Mouse (Mus musculus) CH12.LX (cell line): ENCODE measurements at regions not wholly inside any gene's neighbourhood (a gene's known extent, or its start where the extent isn't known, plus 50 kb on each side); places are given as distances from the start of the nearest gene placed in this dataset.

Experiments
- DNase-seq: peaks from one replicate; pipeline ENCODE4 v3.0.0-alpha.2; 2013; ENCODE audit errors: extremely low read depth
- H3K27ac ChIP-seq: 2 replicates; pipeline ENCODE4 v1.5.1; 2012; ENCODE audit warnings: low read depth, mild to moderate bottlenecking, control low read depth, moderate library complexity; ENCODE audit not compliant: insufficient read depth
- H3K27me3 ChIP-seq: replicated peaks from 2 replicates; pipeline ENCODE3; 2012; ENCODE audit warnings: inconsistent platforms
- H3K36me3 ChIP-seq, 2 experiments: replicated peaks in 1 of 2; 2 replicates each; pipeline versions ENCODE3 to v1.6.1; 2012; ENCODE audit warnings: inconsistent platforms in 1 of 2, low read length in 1 of 2, mild to moderate bottlenecking in 1 of 2, mixed read lengths in 1 of 2, moderate library complexity in 1 of 2; ENCODE audit not compliant: control insufficient read depth in 1 of 2, insufficient read depth in 1 of 2
- H3K4me1 ChIP-seq, 2 experiments: 2 replicates each; pipeline ENCODE4 v1.6.1; 2012; ENCODE audit warnings: inconsistent platforms in 1 of 2, moderate library complexity in 1 of 2; ENCODE audit not compliant: insufficient read depth in 2 of 2, control insufficient read depth in 1 of 2
- H3K4me2 ChIP-seq: 2 replicates; pipeline ENCODE4 v1.6.1; 2012; ENCODE audit warnings: low read depth, mild to moderate bottlenecking, control low read depth; ENCODE audit not compliant: poor library complexity, insufficient read depth, severe bottlenecking
- H3K4me3 ChIP-seq, 3 experiments: fragments of 150-350 bp in 1 of 3; sonication (generic) in 1 of 3; replicated peaks in 1 of 3; 2 replicates each; pipeline versions ENCODE3 to v1.5.1; 2011 to 2012; ENCODE audit warnings: low read depth in 2 of 3, low read length in 2 of 3, mild to moderate bottlenecking in 2 of 3, moderate library complexity in 2 of 3, control low read depth in 1 of 3, improper control_type of control experiment in 1 of 3, inconsistent platforms in 1 of 3, mixed read lengths in 1 of 3; ENCODE audit not compliant: poor library complexity in 1 of 3
- H3K79me2 ChIP-seq: replicated peaks from 2 replicates; pipeline ENCODE4 v1.6.1; 2012; ENCODE audit warnings: mild to moderate bottlenecking, moderate library complexity; ENCODE audit not compliant: control insufficient read depth, poor library complexity, insufficient read depth, severe bottlenecking; ENCODE audit errors: extremely low read depth
- H3K9ac ChIP-seq: 2 replicates; pipeline ENCODE4 v1.6.1; 2012; ENCODE audit warnings: low read depth, mild to moderate bottlenecking, control low read depth, moderate library complexity; ENCODE audit not compliant: insufficient read depth
- H3K9me3 ChIP-seq: replicated peaks from 2 replicates; pipeline ENCODE3; 2012; ENCODE audit warnings: low read length, inconsistent platforms, mixed read lengths
- BHLHE40 ChIP-seq: IDR thresholded peaks from 2 replicates; pipeline ENCODE4 v1.6.1; 2011; ENCODE audit warnings: mild to moderate bottlenecking, low read depth, low read length, improper control_type of control experiment
- CTCF ChIP-seq, 2 experiments: IDR thresholded peaks in 1 of 2; conservative IDR thresholded peaks in 1 of 2; 2 replicates each; pipeline ENCODE4 v1.5.1; 2011 to 2012; ENCODE audit warnings: low read depth in 2 of 2, low read length in 2 of 2, improper control_type of control experiment in 1 of 2, inconsistent platforms in 1 of 2, mild to moderate bottlenecking in 1 of 2, moderate library complexity in 1 of 2
- EP300 ChIP-seq: IDR thresholded peaks from 2 replicates; pipeline ENCODE4 v1.6.1; 2011; ENCODE audit warnings: low read length, improper control_type of control experiment
- ETS1 ChIP-seq: conservative IDR thresholded peaks from 2 replicates; pipeline ENCODE4 v1.6.1; 2012; ENCODE audit warnings: low read depth, mild to moderate bottlenecking, inconsistent platforms, low read length, improper control_type of control experiment, moderate library complexity
- GABPA ChIP-seq: IDR thresholded peaks from 2 replicates; pipeline ENCODE4 v1.6.1; 2012; ENCODE audit warnings: low read depth, low read length, improper control_type of control experiment, inconsistent platforms; ENCODE audit not compliant: insufficient replicate concordance
- IRF4 ChIP-seq: IDR thresholded peaks from 2 replicates; pipeline ENCODE4 v1.6.1; 2014; ENCODE audit warnings: low read depth, mild to moderate bottlenecking, inconsistent platforms, low read length, improper control_type of control experiment
- JUN ChIP-seq: IDR thresholded peaks from 2 replicates; pipeline ENCODE4 v1.6.1; 2011; ENCODE audit warnings: low read depth, mild to moderate bottlenecking, low read length, improper control_type of control experiment, moderate library complexity; ENCODE audit not compliant: insufficient read depth
- KAT2A ChIP-seq: IDR thresholded peaks from 2 replicates; pipeline ENCODE4 v1.6.1; 2012; ENCODE audit warnings: low read length, improper control_type of control experiment, inconsistent platforms; ENCODE audit not compliant: insufficient replicate concordance
- PAX5 ChIP-seq: IDR thresholded peaks from 2 replicates; pipeline ENCODE4 v1.6.1; 2012; ENCODE audit warnings: low read length, inconsistent platforms, mixed read lengths
- TBP ChIP-seq: conservative IDR thresholded peaks from 2 replicates; pipeline ENCODE4 v1.6.1; 2011; ENCODE audit warnings: low read depth, low read length, improper control_type of control experiment
- TCF12 ChIP-seq: IDR thresholded peaks from 2 replicates; pipeline ENCODE4 v1.6.1; 2014; ENCODE audit warnings: low read depth, mild to moderate bottlenecking, inconsistent platforms, low read length, improper control_type of control experiment
- USF1 ChIP-seq: IDR thresholded peaks from 2 replicates; pipeline ENCODE4 v1.6.1; 2014; ENCODE audit warnings: low read depth, mild to moderate bottlenecking, inconsistent platforms, low read length, improper control_type of control experiment
- USF2 ChIP-seq: conservative IDR thresholded peaks from 2 replicates; pipeline ENCODE4 v1.6.1; 2011; ENCODE audit warnings: low read depth, low read length, improper control_type of control experiment
- ZMIZ1 ChIP-seq: IDR thresholded peaks from 2 replicates; pipeline ENCODE4 v1.6.1; 2012; ENCODE audit warnings: low read depth, mild to moderate bottlenecking, inconsistent platforms, low read length, improper control_type of control experiment
- ZNF384 ChIP-seq: IDR thresholded peaks from 2 replicates; pipeline ENCODE4 v1.6.1; 2012; ENCODE audit warnings: low read depth, low read length, improper control_type of control experiment, inconsistent platforms
- dilution Hi-C: fragments of 300-500 bp; cut with MboI; formaldehyde crosslinking; loops from 2 replicates; pipeline ENCODE4 v1.14.3; 2020; ENCODE audit warnings: low sequenced_read_pairs; ENCODE audit not compliant: extremely low pct_unique_long_range_greater_than_20kb, extremely low pct_ligation_motif_present
- in situ Hi-C: fragments of 300-500 bp; cut with MboI; formaldehyde crosslinking; loops from 3 replicates; pipeline ENCODE4 v1.14.3; 2019; ENCODE audit warnings: low sequenced_read_pairs, low pct_ligation_motif_present, low pct_unique_long_range_greater_than_20kb, mixed read lengths

- no peaks in the 10 kb centered on the region for H3K36me3 ChIP-seq
- no peak overlapping the region for H3K9ac ChIP-seq
- no peaks in the 10 kb centered on the region for H3K9me3 ChIP-seq
- no peak overlapping the region for H3K4me3 ChIP-seq
- DNase-seq: peak; percentile 51
- in situ Hi-C loops (no loop called here), dilution Hi-C loops (no loop called here)
- H3K27me3 ChIP-seq: peaks cover 2% of the 10 kb centered on the region
- TF ChIP-seq USF1: no peak
- TF ChIP-seq USF2: no peak
- TF ChIP-seq EP300: peak; percentile 43; the same call in 1 of the 2 replicates
- no peak for TF ChIP-seq KAT2A
- no peak for TF ChIP-seq TCF12
- peak; percentile 54; the same call in 1 of the 2 replicates for TF ChIP-seq ETS1
- no peak for TF ChIP-seq GABPA
- peak; percentile 60 for TF ChIP-seq IRF4
- no peak for TF ChIP-seq TBP
- TF ChIP-seq PAX5: no peak
- peak; percentile 55 for TF ChIP-seq BHLHE40
- H3K4me1 ChIP-seq: peaks cover 14 to 32% of the 10 kb centered on the region in 2 experiments
- H3K27ac ChIP-seq: no peak overlapping the region
- no peaks in the 10 kb centered on the region for H3K79me2 ChIP-seq
- H3K4me2 ChIP-seq: no peak overlapping the region
Observed at GRCm38 (mm10) chr7:136832419-136832818, 62.0 kb upstream of the Mgmt start.

DNA sequence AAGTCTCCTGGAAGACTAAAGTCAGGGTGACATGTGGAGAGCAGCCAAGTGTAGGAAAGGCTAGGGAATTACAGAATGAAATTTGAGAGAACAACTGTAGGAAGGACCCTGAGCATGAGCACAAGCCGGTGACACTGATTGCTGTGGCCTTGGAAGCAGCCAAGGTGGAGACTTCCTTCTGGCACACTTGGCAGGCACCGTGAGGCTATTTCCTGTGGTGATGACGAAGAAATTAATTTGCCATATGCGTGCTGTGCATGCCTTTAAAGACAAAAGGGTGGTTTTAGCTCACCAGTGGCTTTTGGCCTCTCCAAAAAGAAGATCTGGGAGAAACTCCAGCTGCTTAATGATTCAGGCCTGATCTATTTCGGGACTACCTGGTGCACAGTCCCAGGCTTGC, 55.4 kb upstream of the Mgmt start:
- no peaks in the 10 kb centered on the region for H3K79me2 ChIP-seq
- DNase-seq: no peak
- no peak for TF ChIP-seq CTCF (conservative IDR thresholded peaks at IDR 0.05 in 1 of 2, IDR thresholded peaks at IDR 0.05 in 1 of 2; ENCODE audit: low read depth in 2 of 2, low read length in 2 of 2)
- no peak for TF ChIP-seq JUN
- TF ChIP-seq TBP: no peak
- H3K27me3 ChIP-seq: peaks cover 2% of the 10 kb centered on the region
- no peaks in the 10 kb centered on the region for H3K36me3 ChIP-seq
- dilution Hi-C loops: no loop called here
- in situ Hi-C loops: no loop called here
- no peak overlapping the region for H3K4me2 ChIP-seq
- H3K9ac ChIP-seq: no peak overlapping the region
- H3K27ac ChIP-seq: no peak overlapping the region
- no peaks in the 10 kb centered on the region for H3K9me3 ChIP-seq
- H3K4me1 ChIP-seq: 0 out of 4 replicates have a peak, but pooled peaks cover 0 to 7% of the 10 kb centered on the region in 2 experiments
- H3K4me3 ChIP-seq: no peak overlapping the region

GRCm38 (mm10) chr7:136840224-136840623, 54.2 kb upstream of the Mgmt start:
- 0 out of 4 replicates have a peak, but pooled peaks cover 0 to 7% of the 10 kb centered on the region in 2 experiments for H3K4me1 ChIP-seq
- no peaks in the 10 kb centered on the region for H3K9me3 ChIP-seq
- in situ Hi-C loops: no loop called here
- no peak overlapping the region for H3K9ac ChIP-seq
- no peaks in the 10 kb centered on the region for H3K36me3 ChIP-seq
- no peak overlapping the region for H3K4me2 ChIP-seq
- no peaks in the 10 kb centered on the region for H3K27me3 ChIP-seq
- H3K27ac ChIP-seq: no peak overlapping the region
- no peak for DNase-seq
- H3K4me3 ChIP-seq: no peak overlapping the region
- dilution Hi-C loops: no loop called here
- TF ChIP-seq ZMIZ1 (no peak), USF2 (no peak), ZNF384 (no peak)
- no peaks in the 10 kb centered on the region for H3K79me2 ChIP-seq
